Mouse (Mus musculus) olfactory bulb, adult 2 months (tissue): Measurements from ENCODE around the gene Rasa3. TPM values are rescaled to one million over a fixed set of nuclear protein-coding genes. Genes with fewer than 3 reads are reported as not detected.

Experiments used
- H3K27ac ChIP-seq: fragments of 200-500 bp; 2 replicates; pipeline ENCODE4 v1.5.1; 2012; ENCODE audit warnings: low read depth, low read length; ENCODE audit not compliant: insufficient read depth
- H3K4me1 ChIP-seq: fragments of 200-500 bp; 2 replicates; pipeline ENCODE4 v1.6.1; 2012; ENCODE audit warnings: low read length; ENCODE audit not compliant: control insufficient read depth, insufficient read depth
- H3K4me3 ChIP-seq: fragments of 200-500 bp; 2 replicates; pipeline ENCODE4 v1.5.1; 2012; ENCODE audit warnings: mild to moderate bottlenecking, low read depth, low read length, moderate library complexity; ENCODE audit not compliant: insufficient read depth
- CTCF ChIP-seq: fragments of 200-500 bp; IDR thresholded peaks from 2 replicates; pipeline ENCODE4 v1.5.1; 2012; ENCODE audit warnings: low read depth, mild to moderate bottlenecking, low read length, moderate library complexity; ENCODE audit not compliant: insufficient read depth
- POLR2A ChIP-seq: fragments of 200-500 bp; IDR thresholded peaks from 2 replicates; pipeline ENCODE4 v1.6.1; 2012; ENCODE audit warnings: mild to moderate bottlenecking, low read depth, low read length, moderate library complexity; ENCODE audit not compliant: insufficient read depth
- WGBS: fragments of 180-500 bp; shearing (Covaris S2); methylation state at CpG from one replicate; pipeline ENCODE4 v1.1.7; 2018; 5-methylcytosine and 5-hydroxymethylcytosine counted together
- polyA plus RNA-seq: library from polyadenylated mRNA; stranded (reverse); fragments of >200 nt; gene quantifications from 2 replicates; pipeline ENCODE4 v1.2.4, GENCODE M21; 2012; ENCODE audit warnings: low replicate concordance; ENCODE audit not compliant: missing spikeins, insufficient read depth, insufficient read length

The Rasa3 gene
- polyA plus RNA-seq, result not detected in 2 replicates

DNA sequence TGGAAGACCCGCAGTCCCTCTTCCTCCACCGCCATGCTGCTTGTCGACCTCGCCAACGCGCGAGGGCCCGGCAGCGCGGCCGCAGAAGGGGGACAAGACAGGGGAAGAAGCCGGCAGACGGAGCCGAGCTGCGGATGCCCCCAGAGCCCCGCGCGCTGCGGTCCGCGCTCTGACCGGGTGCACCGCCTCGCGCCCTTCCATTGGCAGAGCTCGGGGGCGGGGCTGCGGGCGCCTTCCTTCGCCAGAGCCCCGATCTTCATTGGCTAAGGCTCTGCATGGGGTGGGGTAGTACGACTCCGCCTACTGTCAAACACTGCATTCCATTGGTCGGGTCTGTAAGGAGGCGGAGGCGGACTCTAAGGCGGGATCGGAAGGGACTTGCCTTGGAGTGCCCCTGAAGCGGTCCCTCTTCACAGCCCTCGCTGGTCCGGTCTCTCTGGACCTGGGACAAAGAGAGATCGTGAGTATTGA, at the start of gene Rasa3:
Gene Rasa3, minus strand, starts transcription at position 191 of the 471 bp plus-strand sequence.
- H3K4me1 ChIP-seq, result peaks cover 14% of the 10 kb centered on the region
- peak within 1 kb of the TSS; percentile 90 for H3K27ac ChIP-seq
- WGBS, result 0% methylated on average over 42 of the region's 42 CpGs
- TF ChIP-seq POLR2A (peak; percentile 96), CTCF (no peak)
- peak within 1 kb of the TSS; percentile 92 for H3K4me3 ChIP-seq

GRCm38 (mm10) chr8:13725722-13726121, 48.3 kb upstream of the Rasa3 start:
- Histone ChIP-seq H3K27ac (no peak overlapping the region), H3K4me3 (no peak overlapping the region), H3K4me1 (no peaks in the 10 kb centered on the region)
- TF ChIP-seq POLR2A (no peak), CTCF (no peak)

DNA sequence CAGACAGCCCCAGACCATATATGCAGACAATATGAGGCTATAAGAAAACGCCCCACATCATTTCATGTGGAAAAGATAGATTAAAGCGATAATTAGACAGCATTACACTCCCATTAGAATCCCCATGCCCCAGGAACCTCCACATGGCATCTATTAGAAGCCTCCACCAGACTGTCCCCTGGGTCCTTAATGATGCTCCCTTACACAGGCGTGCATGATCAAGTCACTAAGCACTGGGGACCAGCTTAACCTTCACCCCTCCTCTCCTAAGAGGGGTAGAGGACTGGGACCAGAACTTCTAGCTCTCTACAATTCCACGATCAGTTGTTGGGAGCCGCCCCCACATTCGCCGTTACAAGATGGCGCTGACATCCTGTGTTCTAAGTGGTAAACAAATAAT, 41.6 kb upstream of the Rasa3 start:
- H3K4me1 ChIP-seq, result no peaks in the 10 kb centered on the region
- H3K27ac ChIP-seq, result no peak overlapping the region
- no peak for TF ChIP-seq CTCF
- TF ChIP-seq POLR2A, result no peak
- WGBS, result 96% methylated on average over 8 of the region's 8 CpGs
- H3K4me3 ChIP-seq, result no peak overlapping the region

GRCm38 (mm10) chr8:13708514-13708913, 31.1 kb upstream of the Rasa3 start:
- H3K4me1 ChIP-seq, result peaks cover 10% of the 10 kb centered on the region
- TF ChIP-seq CTCF (no peak), POLR2A (no peak)
- H3K27ac ChIP-seq, result no peak overlapping the region
- WGBS, result 95% methylated on average over 5 of the region's 5 CpGs
- no peak overlapping the region for H3K4me3 ChIP-seq

DNA sequence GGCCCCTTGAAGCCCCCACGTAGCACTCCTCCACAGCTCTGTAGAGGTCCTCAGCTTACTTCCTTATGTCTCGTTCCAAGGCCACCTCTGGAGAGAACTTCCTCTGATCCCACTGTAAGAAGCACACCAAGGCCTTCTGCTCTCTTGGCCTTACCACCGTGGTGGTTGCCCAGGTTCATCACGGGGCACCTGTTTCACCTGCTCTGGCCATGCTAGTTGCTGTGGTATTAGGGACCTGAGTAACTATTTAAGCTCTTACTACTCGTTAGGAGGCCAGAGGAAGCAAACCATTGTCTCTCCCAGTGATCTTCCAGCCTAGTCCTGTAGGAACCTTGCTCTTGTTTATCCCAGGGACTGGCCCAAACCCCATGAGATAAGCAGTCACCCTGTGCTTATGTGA, 29.5 kb upstream of the Rasa3 start:
- Histone ChIP-seq H3K4me1 (peaks cover 10% of the 10 kb centered on the region), H3K27ac (no peak overlapping the region), H3K4me3 (no peak overlapping the region)
- WGBS, result 91% methylated on average over 5 of the region's 5 CpGs
- TF ChIP-seq CTCF, result no peak
- no peak for TF ChIP-seq POLR2A

DNA sequence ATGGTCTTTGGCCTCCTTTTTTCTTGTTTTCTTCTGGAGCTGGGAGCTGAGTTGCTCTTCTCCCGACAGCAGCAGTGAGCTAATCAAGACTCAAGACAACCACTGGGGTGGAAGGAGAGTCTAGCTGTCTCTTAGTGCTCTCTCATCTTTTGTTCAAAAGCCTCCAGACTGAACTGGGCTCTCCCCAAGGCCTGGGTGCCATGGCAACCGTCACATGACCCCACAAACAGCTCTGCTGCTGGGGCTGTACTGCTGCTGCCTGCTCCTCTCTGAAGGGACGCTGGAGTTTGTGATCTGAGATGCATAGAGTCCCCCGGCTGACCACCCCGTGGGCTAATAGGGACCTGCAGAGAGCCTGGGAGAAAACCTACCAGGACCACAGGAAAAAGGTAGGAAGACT, 28.3 kb upstream of the Rasa3 start, which contains the start of gene Cfap97d2:
Gene Cfap97d2, plus strand, starts transcription at position 222 of the 400 bp plus-strand sequence.
- H3K4me3 ChIP-seq, result peak within 1 kb of the TSS; percentile 46
- WGBS, result 6% methylated on average over 5 of the region's 5 CpGs
- H3K27ac ChIP-seq, result peak within 1 kb of the TSS; percentile 71
- peaks cover 10% of the 10 kb centered on the region for H3K4me1 ChIP-seq
- no peak for TF ChIP-seq POLR2A
- no peak for TF ChIP-seq CTCF

- Histone ChIP-seq H3K4me1 (peaks cover 10% of the 10 kb centered on the region), H3K4me3 (no peak overlapping the region), H3K27ac (no peak overlapping the region)
- 87% methylated on average over 4 of the region's 4 CpGs for WGBS
- TF ChIP-seq POLR2A, result no peak
- TF ChIP-seq CTCF, result no peak
Measured at GRCm38 (mm10) chr8:13704301-13704700, 26.9 kb upstream of the Rasa3 start.

DNA sequence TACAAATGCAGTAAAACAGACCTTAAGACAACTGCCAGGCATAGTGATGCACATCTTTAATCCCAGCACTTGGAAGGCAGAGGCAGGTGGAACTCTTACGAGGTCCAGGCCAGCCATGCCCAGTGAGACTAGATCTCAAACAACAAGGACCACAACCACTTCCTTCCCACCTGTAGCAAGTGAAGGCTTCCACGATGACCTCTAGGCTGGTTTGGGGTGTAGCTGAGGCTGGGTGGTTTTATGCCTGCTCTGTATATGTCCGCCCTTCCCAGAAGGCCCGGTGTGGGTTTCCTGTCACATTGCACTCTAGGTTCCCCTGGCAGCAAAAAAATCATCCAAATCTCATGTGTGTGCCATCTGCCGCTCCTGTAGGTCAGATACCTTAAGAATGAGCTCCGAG, 26.4 kb upstream of the Rasa3 start:
- no peak overlapping the region for H3K27ac ChIP-seq
- 99% methylated on average over 6 of the region's 6 CpGs for WGBS
- no peak for TF ChIP-seq POLR2A
- no peak for TF ChIP-seq CTCF
- H3K4me1 ChIP-seq, result peaks cover 10% of the 10 kb centered on the region
- no peak overlapping the region for H3K4me3 ChIP-seq

GRCm38 (mm10) chr8:13702755-13703154, 25.4 kb upstream of the Rasa3 start:
- 76% methylated on average over 4 of the region's 4 CpGs for WGBS

DNA sequence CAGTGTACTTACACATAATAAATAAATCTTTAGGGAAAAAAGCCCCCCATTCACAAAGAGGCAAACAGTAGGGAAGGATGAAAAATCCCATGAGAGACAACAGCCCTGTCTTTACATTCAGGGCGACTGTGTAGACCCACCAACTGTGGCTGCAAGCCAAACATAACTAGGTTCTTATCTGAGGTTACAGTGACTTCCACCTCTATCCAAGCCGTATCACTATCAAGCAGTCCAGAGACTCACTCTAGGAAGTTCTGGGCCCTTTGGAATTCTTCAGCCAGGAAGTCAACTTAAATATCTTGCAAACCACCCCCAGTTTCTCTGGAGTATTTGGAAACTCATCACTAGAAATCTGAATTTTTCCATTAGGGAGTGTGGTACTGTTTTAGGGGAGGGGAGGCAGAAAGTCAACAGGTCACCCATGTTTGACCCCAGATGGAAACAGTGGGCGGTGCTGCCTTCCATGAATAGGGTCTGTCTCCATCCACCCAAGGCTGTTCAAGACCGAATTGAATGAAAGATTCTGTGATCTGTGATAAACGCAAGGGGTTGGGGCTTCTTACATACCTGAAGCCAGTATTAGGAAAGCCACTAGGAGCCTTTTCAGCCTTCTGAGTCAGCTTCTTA, 22.0 kb upstream of the Rasa3 start:
- 88% methylated on average over 5 of the region's 5 CpGs for WGBS
- H3K4me3 ChIP-seq, result no peak overlapping the region
- H3K4me1 ChIP-seq, result peaks cover 20% of the 10 kb centered on the region
- TF ChIP-seq POLR2A, result no peak
- TF ChIP-seq CTCF, result no peak
- no peak overlapping the region for H3K27ac ChIP-seq

More at GRCm38 (mm10) chr8:13702755-13703154, 25.4 kb upstream of the Rasa3 start:
- Histone ChIP-seq H3K4me1 (peaks cover 10% of the 10 kb centered on the region), H3K4me3 (no peak overlapping the region), H3K27ac (no peak overlapping the region)
- no peak for TF ChIP-seq CTCF
- TF ChIP-seq POLR2A, result no peak
